Mouse (Mus musculus) CH12.LX (cell line): ENCODE results near the gene Eif1ad. TPM values are rescaled to one million over a fixed set of nuclear protein-coding genes. Genes with fewer than 3 reads are reported as not detected.

Source experiments
- E2F4 ChIP-seq: IDR thresholded peaks from 2 replicates; pipeline ENCODE4 v1.6.1; 2011; ENCODE audit warnings: low read depth, low read length, improper control_type of control experiment; ENCODE audit not compliant: insufficient replicate concordance
- GABPA ChIP-seq: IDR thresholded peaks from 2 replicates; pipeline ENCODE4 v1.6.1; 2012; ENCODE audit warnings: low read depth, low read length, improper control_type of control experiment, inconsistent platforms; ENCODE audit not compliant: insufficient replicate concordance
- ZC3H11A ChIP-seq: IDR thresholded peaks from 2 replicates; pipeline ENCODE4 v1.6.1; 2012; ENCODE audit warnings: low read depth, mild to moderate bottlenecking, inconsistent platforms, low read length, improper control_type of control experiment
- polyA plus RNA-seq: library from polyadenylated mRNA; unstranded; fragments of >175 nt; gene quantifications from 2 replicates; pipeline ENCODE4 v1.2.1, GENCODE M21; 2012; ENCODE audit warnings: low read depth; ENCODE audit not compliant: insufficient read length
- total RNA-seq, 2 experiments: library from RNA; depleted of rRNA; stranded (reverse); fragments of 300-350 nt in 1 of 2; fragments of >200 nt in 1 of 2; gene quantifications; 2 replicates each; pipeline ENCODE4 v1.2.3; 2012 to 2014

The Eif1ad gene
- total and polyA plus RNA-seq, 3 experiments = 68.4 to 98.8 (median 79.3) TPM

DNA sequence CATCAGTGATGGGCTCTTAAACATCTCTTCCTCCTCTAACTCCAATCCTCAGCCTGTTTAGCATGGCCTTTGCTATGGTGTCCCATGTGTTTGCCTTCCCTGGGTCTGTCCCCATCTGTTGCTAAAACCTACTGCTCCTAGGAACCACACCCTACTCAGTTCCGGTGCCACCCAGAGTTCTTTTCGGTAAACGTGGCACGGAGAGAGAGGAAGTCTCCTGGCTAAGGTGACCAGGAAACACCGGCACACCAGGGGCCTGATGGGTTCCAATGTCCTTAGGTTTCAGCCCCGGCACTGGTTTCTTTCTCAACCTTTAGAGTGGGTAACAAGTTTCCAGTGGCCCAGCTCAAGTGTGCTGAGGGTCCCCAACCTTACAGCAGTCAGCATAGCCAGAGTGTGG lies 54.0 kb downstream of the Eif1ad start (continued):
- TF ChIP-seq GABPA (no peak), ZC3H11A (no peak), E2F4 (no peak)

Other genes starting within 250 kb of the Eif1ad start
Only the 20 nearest of the 24 such genes appear.
- gene Pacs1, start 93.6 kb upstream of the Eif1ad start, total RNA-seq (2012; rRNA removed) = 10.7 and 14.4 TPM in 2 replicates
- gene Pacs1, start 93.6 kb upstream of the Eif1ad start, total RNA-seq (2014; rRNA removed) = 2.0 and 2.4 TPM in 2 replicates
- gene Pacs1, start 93.6 kb upstream of the Eif1ad start, polyA plus RNA-seq = 8.9 and 10.1 TPM in 2 replicates
- gene Sf3b2, start 71.3 kb upstream of the Eif1ad start, total RNA-seq (2012; rRNA removed) = 191 and 195 TPM in 2 replicates
- gene Sf3b2, start 71.3 kb upstream of the Eif1ad start, total RNA-seq (2014; rRNA removed) = 155 and 161 TPM in 2 replicates
- gene Sf3b2, start 71.3 kb upstream of the Eif1ad start, polyA plus RNA-seq = 238 and 279 TPM in 2 replicates
- gene Gal3st3, start 68.4 kb upstream of the Eif1ad start, total RNA-seq (2012; rRNA removed) = not detected in 2 replicates
- not detected in 2 replicates for gene Gal3st3, start 68.4 kb upstream of the Eif1ad start, total RNA-seq (2014; rRNA removed)
- not detected in 2 replicates for gene Gal3st3, start 68.4 kb upstream of the Eif1ad start, polyA plus RNA-seq
- not detected in 2 replicates for gene Catsper1, start 31.0 kb upstream of the Eif1ad start, total RNA-seq (2012; rRNA removed)
- not detected in 2 replicates for gene Catsper1, start 31.0 kb upstream of the Eif1ad start, total RNA-seq (2014; rRNA removed)
- not detected in 2 replicates for gene Catsper1, start 31.0 kb upstream of the Eif1ad start, polyA plus RNA-seq
- gene Cst6, start 17.2 kb upstream of the Eif1ad start, total RNA-seq (2012; rRNA removed) = 1.9 and 3.5 TPM in 2 replicates
- not detected in 2 replicates for gene Cst6, start 17.2 kb upstream of the Eif1ad start, total RNA-seq (2014; rRNA removed)
- gene Cst6, start 17.2 kb upstream of the Eif1ad start, polyA plus RNA-seq = not detected in 2 replicates
- gene Banf1, start 427 bp downstream of the Eif1ad start, total RNA-seq (2012; rRNA removed) = 161 and 176 TPM in 2 replicates
- 212 and 273 TPM in 2 replicates for gene Banf1, start 427 bp downstream of the Eif1ad start, total RNA-seq (2014; rRNA removed)
- gene Banf1, start 427 bp downstream of the Eif1ad start, polyA plus RNA-seq = 450 and 496 TPM in 2 replicates
- 78.3 and 85.8 TPM in 2 replicates for gene Sart1, start 22.0 kb downstream of the Eif1ad start, total RNA-seq (2012; rRNA removed)
- gene Sart1, start 22.0 kb downstream of the Eif1ad start, total RNA-seq (2014; rRNA removed) = 46.7 and 47.7 TPM in 2 replicates
- gene Sart1, start 22.0 kb downstream of the Eif1ad start, polyA plus RNA-seq = 104 and 132 TPM in 2 replicates
- gene Tsga10ip, start 35.8 kb downstream of the Eif1ad start, total RNA-seq (2012; rRNA removed) = 0.80 and 0.89 TPM in 2 replicates
- 0.14 TPM in 1 of 2 replicates, not detected in the other for gene Tsga10ip, start 35.8 kb downstream of the Eif1ad start, total RNA-seq (2014; rRNA removed)
- 0.87 and 1.0 TPM in 2 replicates for gene Tsga10ip, start 35.8 kb downstream of the Eif1ad start, polyA plus RNA-seq
- gene Drap1, start 58.2 kb downstream of the Eif1ad start, total RNA-seq (2012; rRNA removed) = 142 and 143 TPM in 2 replicates
- gene Drap1, start 58.2 kb downstream of the Eif1ad start, total RNA-seq (2014; rRNA removed) = 73.3 and 86.7 TPM in 2 replicates
- gene Drap1, start 58.2 kb downstream of the Eif1ad start, polyA plus RNA-seq = 180 and 215 TPM in 2 replicates
- gene AI837181, start 58.4 kb downstream of the Eif1ad start, total RNA-seq (2012; rRNA removed) = 8.6 and 9.8 TPM in 2 replicates
- 19.3 and 22.0 TPM in 2 replicates for gene AI837181, start 58.4 kb downstream of the Eif1ad start, total RNA-seq (2014; rRNA removed)
- 20.7 and 25.1 TPM in 2 replicates for gene AI837181, start 58.4 kb downstream of the Eif1ad start, polyA plus RNA-seq
- gene Fosl1, start 80.8 kb downstream of the Eif1ad start, total RNA-seq (2012; rRNA removed) = not detected in 2 replicates
- not detected in 2 replicates for gene Fosl1, start 80.8 kb downstream of the Eif1ad start, total RNA-seq (2014; rRNA removed)
- not detected in 2 replicates for gene Fosl1, start 80.8 kb downstream of the Eif1ad start, polyA plus RNA-seq
- gene Ccdc85b, start 91.2 kb downstream of the Eif1ad start, total RNA-seq (2012; rRNA removed) = 4.2 and 4.8 TPM in 2 replicates
- 2.0 and 2.1 TPM in 2 replicates for gene Ccdc85b, start 91.2 kb downstream of the Eif1ad start, total RNA-seq (2014; rRNA removed)
- gene Ccdc85b, start 91.2 kb downstream of the Eif1ad start, polyA plus RNA-seq = 4.1 and 5.0 TPM in 2 replicates
- 37.5 and 43.0 TPM in 2 replicates for gene Fibp, start 93.9 kb downstream of the Eif1ad start, total RNA-seq (2012; rRNA removed)
- gene Fibp, start 93.9 kb downstream of the Eif1ad start, total RNA-seq (2014; rRNA removed) = 23.9 and 29.1 TPM in 2 replicates
- gene Fibp, start 93.9 kb downstream of the Eif1ad start, polyA plus RNA-seq = 52.4 and 74.9 TPM in 2 replicates
- gene Ctsw, start 101.8 kb downstream of the Eif1ad start, total RNA-seq (2012; rRNA removed) = 0.38 TPM in 2 replicates
- 0.23 TPM in 1 of 2 replicates, not detected in the other for gene Ctsw, start 101.8 kb downstream of the Eif1ad start, total RNA-seq (2014; rRNA removed)
- 0.60 and 1.1 TPM in 2 replicates for gene Ctsw, start 101.8 kb downstream of the Eif1ad start, polyA plus RNA-seq
- 0.51 and 0.59 TPM in 2 replicates for gene Efemp2, start 107.2 kb downstream of the Eif1ad start, total RNA-seq (2012; rRNA removed)
- gene Efemp2, start 107.2 kb downstream of the Eif1ad start, total RNA-seq (2014; rRNA removed) = not detected in 2 replicates
- gene Efemp2, start 107.2 kb downstream of the Eif1ad start, polyA plus RNA-seq = 0.50 and 1.5 TPM in 2 replicates
- gene Mus81, start 121.7 kb downstream of the Eif1ad start, total RNA-seq (2012; rRNA removed) = 28.8 and 31.1 TPM in 2 replicates
- gene Mus81, start 121.7 kb downstream of the Eif1ad start, total RNA-seq (2014; rRNA removed) = 18.0 and 20.4 TPM in 2 replicates
- gene Mus81, start 121.7 kb downstream of the Eif1ad start, polyA plus RNA-seq = 29.3 and 30.2 TPM in 2 replicates
- 818 and 982 TPM in 2 replicates for gene Cfl1, start 123.7 kb downstream of the Eif1ad start, total RNA-seq (2012; rRNA removed)
- gene Cfl1, start 123.7 kb downstream of the Eif1ad start, total RNA-seq (2014; rRNA removed) = 932 and 999 TPM in 2 replicates
- 1,768 and 1,993 TPM in 2 replicates for gene Cfl1, start 123.7 kb downstream of the Eif1ad start, polyA plus RNA-seq
- gene 1700020D05Rik, start 137.0 kb downstream of the Eif1ad start, total RNA-seq (2012; rRNA removed) = 0.25 and 0.34 TPM in 2 replicates
- 0.23 TPM in 1 of 2 replicates, not detected in the other for gene 1700020D05Rik, start 137.0 kb downstream of the Eif1ad start, total RNA-seq (2014; rRNA removed)
- 0.33 TPM in 1 of 2 replicates, not detected in the other for gene 1700020D05Rik, start 137.0 kb downstream of the Eif1ad start, polyA plus RNA-seq
- gene Snx32, start 143.8 kb downstream of the Eif1ad start, total RNA-seq (2012; rRNA removed) = 2.7 and 2.8 TPM in 2 replicates
- 0.75 and 0.96 TPM in 2 replicates for gene Snx32, start 143.8 kb downstream of the Eif1ad start, total RNA-seq (2014; rRNA removed)
- 1.2 and 2.4 TPM in 2 replicates for gene Snx32, start 143.8 kb downstream of the Eif1ad start, polyA plus RNA-seq
- not detected in 2 replicates for gene Ovol1, start 193.9 kb downstream of the Eif1ad start, total RNA-seq (2012; rRNA removed)
- gene Ovol1, start 193.9 kb downstream of the Eif1ad start, total RNA-seq (2014; rRNA removed) = not detected in 2 replicates
- gene Ovol1, start 193.9 kb downstream of the Eif1ad start, polyA plus RNA-seq = not detected in 2 replicates